Mouse (Mus musculus) 3T3-L1 (cell line): ENCODE measurements around the gene Btnl2.
"Not testable (repeated sequence)": the region's sequence is repeated elsewhere in the genome, so short reads cannot be mapped to it uniquely, and the experiment has no call there.

ENCODE experiments used
- DNase-seq: peaks from one replicate; pipeline ENCODE4 v3.0.0-alpha.2; 2015; ENCODE audit warnings: low read depth, low spot score

Btnl2 gene

DNA sequence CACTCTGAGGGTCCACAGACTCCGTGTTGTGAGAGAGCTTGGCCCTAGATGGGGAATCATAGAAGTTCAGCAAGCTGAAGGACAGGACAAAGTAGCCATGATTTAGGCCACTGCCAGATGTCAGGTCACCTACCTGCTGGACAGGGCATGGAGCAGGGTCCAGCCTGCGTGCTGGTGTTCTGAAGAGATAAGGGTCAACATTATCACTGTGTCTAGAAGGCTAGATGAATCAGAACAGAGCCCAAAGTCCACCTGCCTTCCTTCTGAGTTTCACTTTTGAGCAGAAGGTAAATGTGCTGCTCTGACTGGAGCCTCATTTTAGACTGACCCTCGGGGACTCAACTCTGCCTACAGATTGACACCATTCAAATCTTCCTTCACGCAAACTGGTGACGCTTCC is at the start of gene Btnl2:
Btnl2 (plus strand) TSS at position 284 of the 400 bp plus-strand sequence.
- DNase-seq: no peak

DNA sequence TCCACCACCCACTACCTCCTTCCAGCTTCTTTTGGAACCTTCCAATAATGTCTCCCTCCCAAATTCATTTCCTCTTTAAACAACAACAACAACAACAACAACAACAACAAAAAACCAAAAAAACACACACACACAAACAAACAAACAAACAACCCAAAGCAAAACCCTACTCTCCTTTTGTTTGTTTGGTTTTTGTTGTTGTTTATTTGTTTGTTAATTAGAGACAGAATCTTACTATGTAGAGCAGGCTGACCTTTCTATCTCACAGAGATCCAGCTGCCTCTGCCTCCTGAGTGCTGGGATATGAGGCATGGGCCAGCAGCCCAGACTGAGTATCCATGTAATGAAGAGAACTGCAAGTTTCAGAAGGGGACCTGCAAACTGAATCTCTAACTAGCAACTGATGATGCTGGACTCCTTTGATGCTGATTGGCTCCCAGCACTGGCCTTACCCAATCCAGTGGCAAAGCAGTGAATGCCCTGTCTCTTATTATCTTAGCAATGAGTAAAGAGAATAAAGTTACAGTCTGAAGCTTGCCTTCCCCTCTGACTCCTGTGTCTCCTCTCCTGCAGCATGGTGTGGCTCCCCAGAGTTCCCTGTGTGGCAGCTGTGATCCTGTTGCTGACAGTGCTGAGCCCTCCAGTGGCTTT is 49.1 kb upstream of the Btnl2 start, which contains the start of gene H2-Eb1:
H2-Eb1 (plus strand) TSS at position 488 of the 651 bp plus-strand sequence.
- peak; percentile 73 for DNase-seq

- DNase-seq: no peak
These were observed 48.2 kb upstream of the Btnl2 start for GRCm38 (mm10) chr17:34306407-34306806.

DNA sequence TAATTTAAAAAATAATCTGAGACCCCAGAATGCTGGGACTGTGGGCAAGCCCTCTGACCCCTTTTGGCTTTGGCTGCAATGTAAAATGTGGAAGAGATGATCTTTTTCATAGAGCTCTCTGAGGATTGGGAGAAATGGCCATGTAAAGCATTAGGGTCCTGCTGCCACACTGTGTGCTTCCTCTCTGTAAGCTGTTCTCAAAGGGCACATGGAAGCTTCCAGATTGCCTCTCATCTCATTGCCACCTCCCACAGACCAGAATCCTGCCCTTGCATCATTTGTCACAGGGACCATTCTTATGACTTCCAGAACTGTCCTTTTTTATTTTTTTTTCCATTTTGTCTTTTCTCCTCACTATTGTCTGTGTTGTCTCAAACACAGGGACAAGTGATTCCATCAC is 47.4 kb upstream of the Btnl2 start:
- no peak for DNase-seq

- no peak for DNase-seq
These were observed 46.5 kb upstream of the Btnl2 start for GRCm38 (mm10) chr17:34308161-34308560.

- DNase-seq: no peak
These were observed 45.4 kb upstream of the Btnl2 start for GRCm38 (mm10) chr17:34309225-34309624.

DNA sequence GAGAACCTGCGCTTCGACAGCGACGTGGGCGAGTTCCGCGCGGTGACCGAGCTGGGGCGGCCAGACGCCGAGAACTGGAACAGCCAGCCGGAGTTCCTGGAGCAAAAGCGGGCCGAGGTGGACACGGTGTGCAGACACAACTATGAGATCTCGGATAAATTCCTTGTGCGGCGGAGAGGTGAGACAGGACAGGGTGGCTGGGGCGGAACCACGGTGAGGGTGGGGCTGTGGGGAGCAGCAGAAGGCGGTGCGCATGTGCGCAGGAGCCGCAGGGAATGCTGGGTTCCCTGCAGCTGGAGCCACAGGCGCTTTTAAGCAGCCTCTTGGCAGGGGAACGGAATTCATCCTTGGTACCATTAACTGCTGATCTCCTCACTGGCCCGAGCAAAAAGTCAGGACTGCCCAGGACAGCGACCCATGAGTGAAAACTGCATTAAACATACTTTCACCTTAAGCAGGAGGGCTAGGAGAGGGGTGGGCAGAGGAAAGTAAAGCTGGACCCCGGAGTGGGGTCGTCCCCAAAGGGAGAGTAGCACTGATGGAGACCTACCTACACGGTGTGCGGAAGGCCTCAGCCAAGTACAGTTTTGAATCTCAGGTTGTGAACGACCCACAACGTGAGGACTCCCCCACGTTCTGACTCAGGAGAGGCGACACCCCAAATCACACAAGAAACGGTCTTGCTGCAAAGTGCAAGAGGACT is 44.8 kb upstream of the Btnl2 start:
- no peak for DNase-seq

DNA sequence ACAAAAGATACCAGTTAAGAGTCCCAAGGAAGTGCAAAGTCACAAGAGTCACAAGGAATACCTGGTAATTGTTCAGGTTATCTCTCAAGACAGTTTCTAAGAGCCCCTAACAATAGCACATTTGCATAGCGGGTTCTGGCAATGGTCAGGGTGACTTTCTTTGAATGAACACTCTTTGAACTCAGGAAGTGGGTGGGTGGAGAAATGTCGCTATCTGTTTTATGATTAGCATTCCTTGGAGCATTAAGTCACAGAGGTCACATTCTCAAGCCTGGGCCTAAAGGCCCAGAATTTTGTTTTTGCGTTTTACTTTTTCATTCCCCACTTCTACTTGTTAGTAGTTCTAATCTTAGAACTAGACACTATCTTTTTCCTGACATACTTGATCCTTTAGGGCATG is 44.1 kb upstream of the Btnl2 start:
- not testable (repeated sequence) for DNase-seq

DNA sequence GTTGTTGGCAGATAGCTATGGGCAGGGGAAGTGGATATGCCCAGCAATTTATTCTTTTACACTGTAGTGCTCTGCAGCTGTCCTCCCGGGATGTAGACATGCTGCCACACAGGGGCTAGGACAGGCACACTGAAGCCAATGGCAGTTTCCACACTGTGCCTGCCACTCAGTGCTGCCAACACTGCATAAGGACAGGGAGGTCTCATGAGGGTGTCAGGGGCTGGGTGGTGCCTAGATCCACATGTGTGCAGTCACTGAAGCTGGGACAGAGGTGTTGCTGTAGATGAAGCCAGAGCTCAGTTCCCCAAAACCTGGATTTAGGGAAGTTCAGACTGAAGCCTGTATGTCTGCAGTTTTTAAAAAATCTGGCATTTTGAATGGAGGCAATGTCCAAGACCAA is 42.4 kb upstream of the Btnl2 start:
- DNase-seq: no peak

GRCm38 (mm10) chr17:34313393-34313792 is 41.2 kb upstream of the Btnl2 start:
- DNase-seq: peak; percentile 78

DNA sequence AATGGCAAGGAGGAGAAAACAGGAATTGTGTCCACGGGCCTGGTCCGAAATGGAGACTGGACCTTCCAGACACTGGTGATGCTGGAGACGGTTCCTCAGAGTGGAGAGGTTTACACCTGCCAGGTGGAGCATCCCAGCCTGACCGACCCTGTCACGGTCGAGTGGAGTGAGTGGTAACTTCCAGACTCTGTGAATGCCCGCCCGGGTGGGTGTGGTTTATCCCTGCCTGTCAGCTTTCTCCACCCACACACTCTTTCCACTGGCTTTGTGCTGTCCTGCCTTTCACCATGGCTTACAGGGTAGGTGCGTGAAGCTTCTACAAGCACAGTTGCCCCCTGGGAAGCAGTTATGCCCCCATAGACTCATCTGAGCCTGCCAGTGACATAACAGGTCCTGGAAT is 40.3 kb upstream of the Btnl2 start:
- no peak for DNase-seq

DNA sequence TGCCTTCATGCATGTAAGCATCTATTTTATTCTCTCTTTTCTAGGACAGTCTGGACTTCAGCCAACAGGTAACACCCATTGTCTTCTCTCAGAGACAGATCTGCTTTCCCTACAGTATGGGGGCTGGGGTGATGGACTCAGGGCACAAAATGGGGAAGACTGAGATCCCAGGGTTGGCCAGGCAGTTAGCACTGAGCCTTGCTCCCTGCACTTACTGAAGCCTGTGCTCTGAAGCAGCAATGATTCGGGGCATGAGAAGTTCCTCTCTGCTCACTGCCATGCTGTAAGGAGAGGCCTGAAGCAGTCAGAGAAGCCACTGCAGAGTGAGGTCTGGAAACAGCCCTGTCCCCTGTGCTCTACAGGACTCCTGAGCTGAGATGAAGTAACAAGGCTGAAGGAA is 39.1 kb upstream of the Btnl2 start:
- no peak for DNase-seq

DNA sequence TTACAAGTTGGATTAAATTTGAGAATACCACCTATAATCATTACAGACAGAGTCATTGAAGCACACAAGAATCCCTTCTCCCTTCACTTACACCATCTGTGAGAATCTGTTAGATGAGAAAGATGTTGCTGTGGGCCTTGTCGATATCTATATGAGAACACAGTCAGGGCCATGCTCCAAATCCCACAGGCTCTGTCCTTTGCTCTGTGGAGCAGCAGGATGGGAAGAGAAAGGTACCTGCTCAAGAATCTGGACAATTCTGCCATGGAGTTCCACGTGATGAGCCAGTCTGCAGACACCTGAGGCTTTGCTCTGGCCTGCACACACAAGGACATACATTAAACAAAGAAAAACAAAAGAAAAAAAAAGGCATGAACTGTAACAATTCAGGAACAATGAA is 37.9 kb upstream of the Btnl2 start:
- no peak for DNase-seq

DNA sequence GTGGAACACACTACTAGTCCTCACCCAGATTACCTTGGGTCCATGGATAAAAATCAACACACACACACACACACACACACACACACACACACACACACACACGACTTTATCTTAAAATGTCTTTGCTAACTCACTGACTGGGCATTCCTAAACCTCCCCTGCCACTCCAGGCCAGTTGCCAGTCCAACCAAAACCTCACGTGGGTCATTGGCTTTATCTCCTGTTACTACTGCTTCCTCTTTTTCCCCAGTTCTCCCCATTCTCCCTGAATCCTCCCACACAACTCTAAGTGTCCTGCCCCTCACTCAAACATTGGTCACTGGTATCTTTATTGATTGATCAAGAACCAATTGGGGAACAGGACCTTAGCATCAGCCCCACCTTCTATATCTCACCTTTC is 37.3 kb upstream of the Btnl2 start:
- DNase-seq: no peak

- DNase-seq: no peak
These were observed 29.2 kb upstream of the Btnl2 start, which contains the start of gene H2-Eb2 for GRCm38 (mm10) chr17:34325436-34325835. H2-Eb2 (plus strand) TSS chr17:34325665.

DNA sequence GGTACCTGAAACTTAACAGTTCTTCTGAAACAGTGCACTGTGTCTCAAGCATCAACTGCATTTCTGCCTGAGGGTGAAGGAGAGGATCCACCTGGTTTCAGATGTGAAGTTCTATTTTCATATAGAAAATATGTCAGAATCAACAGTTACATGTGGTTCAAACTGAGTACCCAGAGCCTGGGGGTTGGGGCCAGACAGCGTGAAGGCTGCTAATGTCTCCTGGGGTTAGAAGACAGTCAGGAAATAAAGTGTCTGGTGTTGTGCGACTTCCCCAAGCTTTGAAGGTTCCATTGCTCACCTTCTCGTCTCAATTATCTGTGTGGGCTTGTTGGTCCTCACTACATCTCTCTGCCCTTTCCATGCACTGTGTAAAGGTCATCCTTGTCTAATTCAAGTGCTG is 28.2 kb upstream of the Btnl2 start:
- no peak for DNase-seq

DNA sequence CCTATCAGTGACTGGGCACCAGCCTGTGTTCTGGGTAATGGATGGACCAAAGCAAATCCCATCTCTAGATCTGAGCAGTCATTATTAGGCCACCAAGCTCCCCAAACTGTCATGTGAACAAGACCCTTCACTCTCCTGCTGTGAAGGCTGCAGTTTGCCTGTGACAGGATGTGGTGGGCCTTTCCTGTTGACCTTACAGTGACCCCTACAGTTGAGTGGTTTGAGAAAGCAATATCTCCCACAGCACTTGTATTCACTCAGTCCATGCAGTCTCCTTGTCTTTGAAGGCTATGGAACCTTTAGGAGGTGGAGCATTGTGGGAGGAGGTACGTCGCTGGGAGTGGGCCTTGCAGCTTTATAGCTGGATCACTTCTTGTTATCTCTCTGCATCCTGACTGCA is 24.8 kb upstream of the Btnl2 start:
- no peak for DNase-seq

- no peak for DNase-seq
These were observed 23.4 kb upstream of the Btnl2 start for GRCm38 (mm10) chr17:34331200-34331599.

GRCm38 (mm10) chr17:34340619-34341402 is 13.8 kb upstream of the Btnl2 start:
- DNase-seq: no peak

DNA sequence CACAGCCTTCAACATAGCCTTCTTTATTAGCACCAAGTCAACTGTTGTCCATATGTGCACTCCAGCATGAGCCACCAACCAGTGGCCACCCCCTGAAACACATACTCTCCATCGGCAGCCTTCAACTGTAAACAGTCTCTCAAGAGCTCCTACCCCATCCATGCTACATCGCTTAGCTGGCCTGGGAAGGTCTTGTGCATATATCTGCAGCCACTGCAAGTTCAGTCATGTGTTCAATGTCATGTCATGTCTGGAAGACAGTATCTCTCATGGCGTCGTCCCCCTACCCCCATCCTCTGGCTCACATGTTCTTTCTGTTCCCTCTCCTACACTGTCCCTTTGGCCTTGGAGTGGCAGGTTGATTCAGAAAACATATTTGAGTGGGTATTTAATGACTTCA is 9.7 kb upstream of the Btnl2 start:
- no peak for DNase-seq

GRCm38 (mm10) chr17:34345486-34345885 is 9.1 kb upstream of the Btnl2 start:
- DNase-seq: no peak

DNA sequence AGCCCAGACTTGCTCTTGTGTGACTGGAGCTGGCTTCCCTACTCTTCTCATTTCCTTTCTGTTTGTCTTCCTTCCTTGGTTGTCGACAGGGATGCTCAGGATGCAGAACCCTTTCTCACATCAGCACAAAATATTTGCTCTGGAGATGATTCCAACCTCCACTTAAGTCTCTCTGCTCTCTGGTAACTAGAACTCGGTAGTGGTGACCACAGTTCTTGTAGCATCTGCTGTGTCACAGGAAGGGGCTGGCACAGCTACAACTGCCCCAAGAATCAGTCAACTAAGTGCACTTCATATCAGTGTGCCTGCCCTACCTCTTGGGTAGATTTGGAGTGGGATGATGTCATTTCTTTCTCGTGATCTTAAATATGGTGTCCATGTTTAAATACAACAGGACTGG is 8.6 kb upstream of the Btnl2 start:
- no peak for DNase-seq
